Mouse (Mus musculus) regulatory T cell (primary cell): ENCODE measurements around the gene Glipr1l3.
"Not testable (repeated sequence)": the region's sequence is repeated elsewhere in the genome, so short reads cannot be mapped to it uniquely, and the experiment has no call there.

Experiments used
- in situ Hi-C: fragments of 300-600 bp; cut with MboI, MseI; formaldehyde crosslinking; loops from one replicate; pipeline ENCODE4 v1.15.1; 2025; ENCODE audit warnings: high pct_unique_total_duplicates

Glipr1l3 gene

GRCm38 (mm10) chr10:112159882-112160560 lies at the start of gene Glipr1l3:
Gene Glipr1l3 (minus strand): TSS chr10:112160327.
- in situ Hi-C loops, result loop anchor here (5.0 kb wide), 1 partner anchor 98 kb away; the partner anchor contains the start of gene Glipr1l1

DNA sequence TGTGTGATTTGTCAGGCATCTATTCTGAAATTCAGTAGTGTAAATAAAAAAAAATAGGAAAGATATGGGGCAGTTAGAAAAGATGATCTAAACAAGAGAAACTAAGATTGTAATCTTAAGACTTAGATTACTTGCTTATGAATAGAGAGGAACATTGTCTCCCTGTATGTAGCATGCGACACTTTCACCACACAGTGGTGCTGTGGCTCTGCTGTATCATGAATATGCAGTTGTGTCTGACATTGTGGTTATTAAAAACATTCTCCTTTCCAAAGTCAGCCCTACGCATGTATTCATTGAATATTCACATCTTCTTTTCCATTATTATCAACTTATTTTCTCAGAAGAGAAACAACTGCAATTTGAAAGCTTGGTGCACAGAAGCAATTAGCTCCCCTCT lies 43.3 kb upstream of the Glipr1l3 start:
- in situ Hi-C loops, result no loop called here

DNA sequence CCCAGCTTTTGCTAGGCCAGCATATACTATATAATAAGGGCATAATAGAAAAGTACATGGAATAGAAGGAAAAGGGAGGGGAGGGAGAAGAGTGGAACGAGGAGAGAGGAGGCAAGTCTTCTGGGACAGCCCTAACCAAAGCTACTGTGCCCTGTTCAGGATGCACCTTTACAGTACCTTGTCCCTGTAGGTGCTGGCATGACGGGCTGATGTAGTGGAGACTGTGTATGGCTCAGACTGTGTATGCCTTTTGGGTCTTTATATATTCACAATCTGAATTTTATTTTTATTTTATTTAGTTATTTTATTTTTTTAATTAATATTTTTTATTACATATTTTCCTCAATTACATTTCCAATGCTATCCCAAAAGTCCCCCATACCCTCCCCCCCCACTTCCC lies 33.8 kb upstream of the Glipr1l3 start:
- in situ Hi-C loops, result not testable (repeated sequence)

- in situ Hi-C loops, result not testable (repeated sequence)
Measured at GRCm38 (mm10) chr10:112177027-112177426, 16.9 kb upstream of the Glipr1l3 start.

- in situ Hi-C loops, result no loop called here
Measured at GRCm38 (mm10) chr10:112163168-112163766, 3.1 kb upstream of the Glipr1l3 start, which contains the start of gene Caps2. Gene Caps2 (plus strand): TSS chr10:112163621.

- in situ Hi-C loops, result no loop called here
Measured at GRCm38 (mm10) chr10:112139834-112140233, 20.3 kb downstream of the Glipr1l3 start.

- in situ Hi-C loops, result no loop called here
Measured at GRCm38 (mm10) chr10:112138871-112139430, 21.2 kb downstream of the Glipr1l3 start.

GRCm38 (mm10) chr10:112138050-112138870 lies 21.9 kb downstream of the Glipr1l3 start:
- in situ Hi-C loops, result no loop called here

- in situ Hi-C loops, result no loop called here
Measured at GRCm38 (mm10) chr10:112132194-112132593, 27.9 kb downstream of the Glipr1l3 start.

DNA sequence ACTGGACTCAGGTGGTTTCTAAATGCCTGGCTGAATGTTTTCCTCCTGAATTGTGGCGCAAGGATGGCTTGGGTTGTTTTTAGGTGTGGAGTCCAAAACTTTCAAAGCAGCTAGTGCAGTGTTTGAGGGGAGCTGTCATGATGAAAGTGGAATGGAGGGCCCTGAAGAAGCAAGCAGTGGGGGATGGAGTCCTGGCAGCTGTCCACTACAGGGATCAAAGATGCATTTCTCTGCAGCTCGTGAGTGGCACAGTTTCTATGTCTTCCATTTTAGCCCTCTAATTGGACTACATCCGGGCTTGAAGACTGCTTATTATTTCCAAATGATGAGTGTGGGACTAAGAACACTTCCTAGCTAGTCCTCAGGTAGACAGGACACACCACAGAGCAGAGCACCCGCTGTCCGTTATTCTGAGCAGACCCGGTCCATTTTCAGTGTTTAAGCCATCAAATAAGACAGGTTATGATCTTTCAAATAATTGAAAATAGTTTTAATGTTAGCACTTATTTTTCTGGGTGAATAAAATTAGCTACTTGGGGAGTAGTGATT lies 32.4 kb downstream of the Glipr1l3 start:
- in situ Hi-C loops, result not testable (repeated sequence)

- in situ Hi-C loops, result not testable (repeated sequence)
Measured at GRCm38 (mm10) chr10:112125090-112125489, 35.0 kb downstream of the Glipr1l3 start.

DNA sequence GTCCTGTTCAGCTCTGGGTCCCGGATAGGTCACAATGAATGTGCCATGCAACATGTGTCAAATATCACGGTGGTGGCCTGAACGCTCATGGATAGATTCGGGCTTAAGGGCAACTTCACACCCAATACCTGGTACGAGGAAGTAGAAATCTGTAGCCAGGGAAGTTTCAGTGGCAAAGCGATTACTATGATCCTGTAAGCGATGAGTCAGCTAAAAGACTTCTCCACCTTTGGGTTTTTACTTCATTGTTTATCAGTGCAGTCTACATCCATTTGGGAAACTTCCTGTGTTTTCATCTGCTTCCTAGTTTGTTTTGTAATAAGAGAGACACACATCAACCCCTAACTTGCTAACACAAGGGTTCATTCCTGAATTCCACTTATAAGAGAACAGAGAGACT lies 49.7 kb downstream of the Glipr1l3 start:
- in situ Hi-C loops, result no loop called here

DNA sequence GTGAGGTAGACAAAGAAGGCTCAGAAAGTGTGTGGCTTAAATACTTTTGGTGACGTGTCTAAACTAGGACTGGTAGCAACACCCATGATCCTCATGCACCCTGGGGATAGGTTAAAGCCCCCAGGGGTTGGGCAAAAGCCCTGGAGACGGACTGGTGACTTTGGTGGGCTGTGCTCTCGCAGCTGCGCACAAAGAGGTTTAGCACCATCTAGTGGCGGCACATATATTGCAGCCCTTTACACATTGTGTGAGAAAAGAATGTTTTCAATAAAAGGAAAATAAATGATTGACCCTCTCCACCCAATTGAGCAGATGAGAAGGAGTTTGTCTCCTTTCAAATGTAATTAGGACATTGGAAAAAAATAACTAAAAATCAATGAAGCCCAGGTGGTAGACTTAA lies 54.3 kb downstream of the Glipr1l3 start:
- in situ Hi-C loops, result not testable (repeated sequence)
